Mouse (Mus musculus): ENCODE results near the gene Ccn2. TPM values are rescaled to one million over a fixed set of nuclear protein-coding genes. Genes with fewer than 3 reads are reported as not detected.

The Ccn2 gene
- total and polyA plus RNA-seq, 2 experiments from 2014 or later: 3.7 to 10.0 TPM

DNA sequence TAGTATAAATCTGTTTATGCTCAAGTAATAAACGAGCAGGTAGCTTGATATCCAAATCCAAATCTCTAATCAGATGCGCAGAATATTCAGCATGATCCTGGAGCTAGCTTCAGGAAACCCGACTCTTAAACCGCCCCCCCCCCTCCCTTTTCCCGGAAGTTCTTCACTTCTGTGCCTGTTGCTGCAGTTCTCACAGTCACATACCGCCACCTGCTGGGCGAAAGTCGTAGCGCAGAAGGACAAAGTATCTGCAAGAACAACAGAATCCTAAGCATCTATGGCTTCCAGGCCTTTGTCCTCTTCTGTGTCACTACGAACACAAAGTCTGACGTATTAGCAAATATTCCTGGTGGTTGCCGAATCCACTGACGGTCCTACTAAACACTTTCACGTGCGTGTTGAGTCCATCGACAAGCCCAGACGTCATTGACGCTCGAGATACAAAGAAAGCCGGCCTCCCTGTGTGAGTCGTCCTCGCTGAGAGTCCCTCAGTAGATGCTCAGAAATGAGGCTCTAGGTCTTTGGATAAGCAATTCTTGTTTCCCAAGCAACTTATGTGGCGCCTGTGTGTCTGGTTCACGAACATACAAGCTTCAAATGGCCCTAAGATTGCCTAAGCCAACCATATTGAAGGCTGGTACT lies 29.9 kb downstream of the Ccn2 start:
- no peak overlapping the region for H3K9ac ChIP-seq (replicated peaks; ENCODE audit: low read length, poor library complexity, severe bottlenecking)
- H3K27me3 ChIP-seq (ENCODE audit: insufficient read depth, low read length): no peaks in the 10 kb centered on the region
- peak; percentile 93 for TF ChIP-seq CTCF (IDR thresholded peaks at IDR 0.05)
- 35% methylated on average over 23 of the region's 24 CpGs for WGBS
- DNase-seq (ENCODE audit: low spot score): peak; percentile 86
- ATAC-seq (ENCODE audit: low FRiP score): peak; percentile 86
- H3K4me2 ChIP-seq (ENCODE audit: low read depth, low read length, poor library complexity, severe bottlenecking): peak overlapping the region; percentile 23; the same call in 1 of the 2 replicates
- no peaks in the 10 kb centered on the region for H3K4me1 ChIP-seq (ENCODE audit: insufficient read depth, low read length)
- no peak overlapping the region for H3K27ac ChIP-seq (ENCODE audit: low read depth, low read length)
- H3K4me3 ChIP-seq (ENCODE audit: low read depth, low read length): no peak overlapping the region
- no peaks in the 10 kb centered on the region for H3K36me3 ChIP-seq (ENCODE audit: insufficient read depth, low read length)
- H3K9me3 ChIP-seq (ENCODE audit: low read length): no peaks in the 10 kb centered on the region

DNA sequence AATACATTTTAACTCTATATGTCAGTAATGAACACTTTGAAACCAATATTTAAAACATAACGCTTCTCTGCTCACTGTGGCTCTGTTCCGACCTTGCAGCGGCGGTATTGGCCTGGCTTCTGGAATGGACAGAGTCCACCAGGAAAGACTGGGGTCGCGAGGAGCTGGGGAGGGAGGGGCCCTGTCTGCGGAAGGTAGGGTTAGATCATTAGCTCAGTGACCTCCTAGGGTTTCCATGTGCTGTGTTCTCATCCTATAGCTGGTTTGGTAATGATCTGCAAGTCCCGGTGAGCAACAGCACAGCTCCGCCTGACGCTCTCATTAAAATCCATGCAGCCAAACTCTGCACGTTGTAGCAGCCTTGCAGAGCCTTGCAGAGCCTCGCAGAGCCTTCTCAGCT lies 32.0 kb downstream of the Ccn2 start:
- ATAC-seq (ENCODE audit: low FRiP score): no peak
- H3K9ac ChIP-seq (replicated peaks; ENCODE audit: low read length, poor library complexity, severe bottlenecking): no peak overlapping the region
- WGBS: 69% methylated on average over 12 of the region's 12 CpGs
- no peak for DNase-seq (ENCODE audit: low spot score)
- H3K4me1 ChIP-seq (ENCODE audit: insufficient read depth, low read length): no peaks in the 10 kb centered on the region
- H3K27me3 ChIP-seq (ENCODE audit: insufficient read depth, low read length): no peaks in the 10 kb centered on the region
- H3K4me2 ChIP-seq (ENCODE audit: low read depth, low read length, poor library complexity, severe bottlenecking): no peak overlapping the region
- H3K4me3 ChIP-seq (ENCODE audit: low read depth, low read length): no peak overlapping the region
- H3K9me3 ChIP-seq (ENCODE audit: low read length): no peaks in the 10 kb centered on the region
- H3K36me3 ChIP-seq (ENCODE audit: insufficient read depth, low read length): no peaks in the 10 kb centered on the region
- H3K27ac ChIP-seq (ENCODE audit: low read depth, low read length): no peak overlapping the region
- no peak for TF ChIP-seq CTCF (IDR thresholded peaks at IDR 0.05)

DNA sequence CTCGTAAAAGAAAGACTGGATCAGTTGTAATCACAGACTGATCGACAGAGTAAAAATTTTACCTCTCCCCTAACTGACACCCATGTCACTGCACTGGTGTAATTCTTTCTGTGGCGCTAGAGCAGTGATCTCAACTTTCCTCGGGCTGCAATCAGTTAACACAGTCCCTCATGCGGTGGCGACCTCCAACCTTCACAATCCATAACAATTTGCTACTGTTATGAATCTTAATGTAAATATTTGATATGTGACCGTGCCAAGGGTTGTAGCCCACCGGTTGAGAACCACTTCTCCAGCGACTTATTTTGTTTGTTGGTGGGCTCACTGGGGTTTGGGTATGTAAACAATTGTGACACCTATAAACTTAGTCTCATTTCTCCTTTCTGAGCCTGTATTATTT lies 33.2 kb downstream of the Ccn2 start:
- H3K36me3 ChIP-seq (ENCODE audit: insufficient read depth, low read length): no peaks in the 10 kb centered on the region
- ATAC-seq (ENCODE audit: low FRiP score) (no peak), DNase-seq (ENCODE audit: low spot score) (no peak)
- no peak overlapping the region for H3K4me3 ChIP-seq (ENCODE audit: low read depth, low read length)
- no peak overlapping the region for H3K27ac ChIP-seq (ENCODE audit: low read depth, low read length)
- H3K9me3 ChIP-seq (ENCODE audit: low read length): no peaks in the 10 kb centered on the region
- H3K9ac ChIP-seq (replicated peaks; ENCODE audit: low read length, poor library complexity, severe bottlenecking): no peak overlapping the region
- no peaks in the 10 kb centered on the region for H3K27me3 ChIP-seq (ENCODE audit: insufficient read depth, low read length)
- H3K4me2 ChIP-seq (ENCODE audit: low read depth, low read length, poor library complexity, severe bottlenecking): no peak overlapping the region
- no peak for TF ChIP-seq CTCF (IDR thresholded peaks at IDR 0.05)
- no peaks in the 10 kb centered on the region for H3K4me1 ChIP-seq (ENCODE audit: insufficient read depth, low read length)
- WGBS: 82% methylated on average over 9 of the region's 9 CpGs

DNA sequence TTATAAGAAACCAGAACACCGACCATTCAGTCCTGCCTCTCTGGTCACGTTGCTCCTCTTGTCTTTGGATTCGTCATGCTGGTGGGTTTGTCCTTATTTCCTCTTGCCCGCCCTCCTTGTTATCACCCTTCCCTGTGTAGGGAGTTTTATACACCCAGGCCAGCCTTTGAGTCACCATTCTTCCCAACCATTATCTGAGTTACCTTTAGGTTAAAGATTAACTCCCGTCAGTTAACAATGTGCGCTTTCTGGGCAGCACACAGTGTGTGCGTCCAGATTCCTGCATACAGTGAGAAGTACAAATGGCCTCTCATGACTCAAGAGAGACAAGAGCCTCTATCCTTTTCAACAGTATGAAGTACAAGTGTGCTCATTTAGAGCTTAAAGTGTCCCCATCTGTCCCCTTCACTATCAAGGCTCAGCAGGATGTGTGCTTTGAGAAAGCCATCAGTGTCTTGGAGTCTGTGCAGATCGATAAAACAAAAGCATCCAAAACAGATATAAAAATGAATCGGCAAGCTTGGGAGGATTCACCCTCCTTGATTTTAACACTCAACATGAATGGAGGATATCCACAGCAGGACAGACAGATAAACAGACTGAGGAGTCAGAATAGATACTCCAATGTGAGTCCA lies 34.0 kb downstream of the Ccn2 start:
- Histone ChIP-seq H3K9me3 (ENCODE audit: low read length) (no peaks in the 10 kb centered on the region), H3K27ac (ENCODE audit: low read depth, low read length) (no peak overlapping the region), H3K36me3 (ENCODE audit: insufficient read depth, low read length) (no peaks in the 10 kb centered on the region), H3K4me1 (ENCODE audit: insufficient read depth, low read length) (no peaks in the 10 kb centered on the region), H3K4me3 (ENCODE audit: low read depth, low read length) (no peak overlapping the region), H3K4me2 (ENCODE audit: low read depth, low read length, poor library complexity, severe bottlenecking) (no peak overlapping the region), H3K27me3 (ENCODE audit: insufficient read depth, low read length) (no peaks in the 10 kb centered on the region), H3K9ac (replicated peaks; ENCODE audit: low read length, poor library complexity, severe bottlenecking) (no peak overlapping the region)
- DNase-seq (ENCODE audit: low spot score) (no peak), ATAC-seq (ENCODE audit: low FRiP score) (no peak)
- 88% methylated on average over 9 of the region's 9 CpGs for WGBS
- TF ChIP-seq CTCF (IDR thresholded peaks at IDR 0.05): no peak

DNA sequence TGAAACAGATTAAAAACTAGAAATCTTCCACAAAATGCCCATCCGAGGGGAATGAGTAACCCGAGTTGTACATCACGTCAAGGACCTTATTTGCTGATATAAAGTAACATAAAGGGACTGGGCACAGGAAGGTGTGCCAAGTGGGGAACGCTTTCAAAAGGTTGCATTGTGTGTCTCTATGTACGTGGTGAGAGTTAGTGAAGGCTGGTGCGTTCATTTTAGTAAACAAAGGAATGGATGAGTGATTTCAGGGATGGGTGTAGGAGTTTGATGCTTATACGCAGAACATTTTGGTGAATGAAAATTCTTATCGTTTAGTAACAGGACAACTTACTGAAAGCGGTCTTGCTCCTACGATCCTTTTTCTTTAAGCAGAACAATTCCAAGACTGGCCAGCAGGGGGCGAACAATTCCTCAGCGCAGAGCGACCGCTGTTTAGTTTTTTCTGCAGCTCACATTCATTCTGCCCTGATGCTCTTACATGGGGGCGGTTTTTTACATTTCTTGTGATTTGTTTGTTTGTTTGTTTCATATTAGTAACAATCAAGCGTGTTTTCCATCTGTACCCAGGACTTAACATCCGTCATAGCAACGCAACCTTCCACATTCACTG lies 35.3 kb downstream of the Ccn2 start:
- Histone ChIP-seq H3K4me2 (ENCODE audit: low read depth, low read length, poor library complexity, severe bottlenecking) (peak overlapping the region; percentile 16; the same call in 1 of the 2 replicates), H3K4me3 (ENCODE audit: low read depth, low read length) (peak overlapping the region; percentile 2; the same call in 1 of the 2 replicates), H3K27ac (ENCODE audit: low read depth, low read length) (no peak overlapping the region), H3K36me3 (ENCODE audit: insufficient read depth, low read length) (no peaks in the 10 kb centered on the region), H3K4me1 (ENCODE audit: insufficient read depth, low read length) (no peaks in the 10 kb centered on the region), H3K9ac (replicated peaks; ENCODE audit: low read length, poor library complexity, severe bottlenecking) (no peak overlapping the region), H3K9me3 (ENCODE audit: low read length) (no peaks in the 10 kb centered on the region), H3K27me3 (ENCODE audit: insufficient read depth, low read length) (no peaks in the 10 kb centered on the region)
- peak; percentile 97 for TF ChIP-seq CTCF (IDR thresholded peaks at IDR 0.05)
- 22% methylated on average over 18 of the region's 18 CpGs for WGBS
- DNase-seq (ENCODE audit: low spot score) (peak; percentile 82), ATAC-seq (ENCODE audit: low FRiP score) (peak; percentile 47)

DNA sequence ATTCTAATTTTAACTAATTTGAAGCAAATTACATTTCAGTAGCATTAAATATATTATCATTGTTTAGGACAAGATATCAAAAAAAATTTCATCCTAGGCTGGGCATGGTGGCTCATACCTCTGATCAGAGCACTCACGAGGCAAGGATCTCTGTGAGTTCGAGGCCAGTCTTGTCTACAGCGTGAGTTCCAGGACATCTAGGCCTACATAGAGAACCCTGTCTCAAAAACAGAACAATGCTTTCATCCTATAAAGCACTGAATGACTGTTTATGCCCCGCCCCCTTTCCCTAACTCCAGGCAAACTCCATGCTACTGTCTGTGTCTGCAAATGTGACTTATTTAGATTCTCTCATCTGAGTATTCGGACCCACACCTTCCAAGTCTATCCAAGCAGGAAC lies 35.9 kb downstream of the Ccn2 start:
- WGBS: 93% methylated on average over 5 of the region's 5 CpGs
- Histone ChIP-seq H3K9ac (replicated peaks; ENCODE audit: low read length, poor library complexity, severe bottlenecking) (no peak overlapping the region), H3K9me3 (ENCODE audit: low read length) (no peaks in the 10 kb centered on the region), H3K4me3 (ENCODE audit: low read depth, low read length) (no peak overlapping the region), H3K27me3 (ENCODE audit: insufficient read depth, low read length) (no peaks in the 10 kb centered on the region), H3K4me2 (ENCODE audit: low read depth, low read length, poor library complexity, severe bottlenecking) (no peak overlapping the region), H3K4me1 (ENCODE audit: insufficient read depth, low read length) (no peaks in the 10 kb centered on the region), H3K36me3 (ENCODE audit: insufficient read depth, low read length) (no peaks in the 10 kb centered on the region), H3K27ac (ENCODE audit: low read depth, low read length) (no peak overlapping the region)
- no peak for DNase-seq (ENCODE audit: low spot score)
- no peak for TF ChIP-seq CTCF (IDR thresholded peaks at IDR 0.05)
- no peak; the same call in 1 of the 2 replicates for ATAC-seq (ENCODE audit: low FRiP score)
